Comparison of ENCODE assay signal across 8 mouse cellular contexts in the genomic region with DNA sequence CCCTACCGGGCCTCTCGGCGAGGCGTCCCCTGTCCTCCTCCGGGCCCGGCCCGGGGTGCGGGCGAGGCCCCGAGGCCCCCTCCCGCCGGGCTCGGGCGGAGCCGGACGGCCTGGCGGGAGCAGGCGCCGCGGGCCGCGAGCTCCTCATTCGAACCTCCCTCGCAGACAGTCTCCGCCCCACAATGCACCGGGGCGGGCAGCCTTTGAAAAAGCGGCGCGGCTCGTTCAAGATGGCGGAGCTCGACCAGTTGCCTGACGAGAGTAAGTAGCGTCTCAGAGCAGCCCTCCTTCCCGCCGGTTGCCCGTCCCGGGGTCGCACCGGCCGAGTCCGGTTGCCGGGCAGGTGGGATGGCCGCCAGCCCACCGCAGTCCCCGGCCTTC. TPM values are rescaled to one million over a fixed set of nuclear protein-coding genes. Genes with fewer than 3 reads are reported as not detected.
DNase-seq lines count a peak whose midpoint lies in the region; ATAC-seq and TF ChIP-seq lines count a peak whose summit lies in the region.

A gene (plus strand): TSS at position 14 of the 381 bp plus-strand sequence.

- H3K36me3 ChIP-seq in heart, embryonic 11.5 days (ENCODE audit: control insufficient read depth, insufficient read depth, low read length), result no peaks in the 10 kb centered on the region
- 0 out of 2 replicates have a peak, but pooled peaks cover 4% of the 10 kb centered on the region for H3K36me3 ChIP-seq in kidney, embryonic 16.5 days (ENCODE audit: insufficient read depth, low read length)
- no peaks in the 10 kb centered on the region for H3K36me3 ChIP-seq in liver, adult 2 months (ENCODE audit: control insufficient read depth, insufficient read depth, low read length)
- H3K36me3 ChIP-seq in myocyte (ENCODE audit: control insufficient read depth, insufficient read depth), result no peaks in the 10 kb centered on the region
- H3K36me3 ChIP-seq in splenic B cell, adult 2 months (ENCODE audit: control insufficient read depth, insufficient read depth, low read length, poor library complexity, severe bottlenecking), result no peaks in the 10 kb centered on the region

- peak within 1 kb of the TSS; percentile 76 for H3K27ac ChIP-seq in bone marrow macrophage, adult 2 months (ENCODE audit: insufficient read depth, low read depth, low read length)
- peak within 1 kb of the TSS; percentile 50 for H3K27ac ChIP-seq in embryonic fibroblast, embryonic 13.5 days (ENCODE audit: insufficient read depth, low read length)
- H3K27ac ChIP-seq in heart, embryonic 11.5 days (ENCODE audit: low read depth, low read length), result peak within 1 kb of the TSS; percentile 84
- H3K27ac ChIP-seq in kidney, embryonic 16.5 days (ENCODE audit: low read length), result peak within 1 kb of the TSS; percentile 94
- peak within 1 kb of the TSS; percentile 58 for H3K27ac ChIP-seq in liver, adult 2 months (replicated peaks; ENCODE audit: insufficient read depth, low read depth, low read length)

- peak within 1 kb of the TSS; percentile 50 for H3ac ChIP-seq in myocyte (ENCODE audit: control insufficient read depth, insufficient read length)

- H3K79me2 ChIP-seq in liver, adult 2 months (ENCODE audit: control insufficient read depth, insufficient read depth, low read length), result peaks cover 4% of the 10 kb centered on the region; the same call in 1 of the 2 replicates
- peaks cover 44% of the 10 kb centered on the region for H3K79me2 ChIP-seq in myocyte (ENCODE audit: control insufficient read depth, insufficient read depth)

- no peaks in the 10 kb centered on the region for H3K27me3 ChIP-seq in heart, embryonic 11.5 days (ENCODE audit: control insufficient read depth, insufficient read depth, low read length)
- no peaks in the 10 kb centered on the region for H3K27me3 ChIP-seq in kidney, embryonic 16.5 days (ENCODE audit: insufficient read depth, low read length)
- no peaks in the 10 kb centered on the region for H3K27me3 ChIP-seq in liver, adult 2 months (ENCODE audit: control insufficient read depth, insufficient read depth, low read length)
- no peaks in the 10 kb centered on the region for H3K27me3 ChIP-seq in myocyte (ENCODE audit: control insufficient read depth, insufficient read depth, insufficient read length)
- H3K27me3 ChIP-seq in splenic B cell, adult 2 months (ENCODE audit: control insufficient read depth, insufficient read depth, low read length, poor library complexity, severe bottlenecking), result no peaks in the 10 kb centered on the region

- peak; percentile 87 for ATAC-seq in heart, embryonic 11.5 days (replicated peaks; ENCODE audit: insufficient number of reproducible peaks, low FRiP score, low TSS enrichment)
- ATAC-seq in kidney, embryonic 16.5 days (ENCODE audit: low FRiP score, low TSS enrichment), result peak; percentile 92

- TF ChIP-seq POLR2A in bone marrow macrophage, adult 2 months (IDR thresholded peaks at IDR 0.05; ENCODE audit: borderline replicate concordance, low read depth, low read length), result no peak
- peak; percentile 79 for TF ChIP-seq POLR2A in embryonic fibroblast, embryonic 13.5 days (IDR thresholded peaks at IDR 0.05; ENCODE audit: low read depth, low read length)
- TF ChIP-seq POLR2A in liver, adult 2 months (IDR thresholded peaks at IDR 0.05; ENCODE audit: extremely low read depth, insufficient read depth, low read length), result peak; percentile 41; the same call in 1 of the 2 replicates
- peak; percentile 67 for TF ChIP-seq POLR2A in myocyte (IDR thresholded peaks at IDR 0.05; ENCODE audit: insufficient read length, low read depth)

- WGBS in heart, embryonic 11.5 days (ENCODE audit: insufficient replicate concordance), result 0% methylated on average over 44 of the region's 47 CpGs
- WGBS in kidney, embryonic 16.5 days, result under 1% methylated on average over 46 of the region's 47 CpGs
- 1% methylated on average over 47 of the region's 47 CpGs for WGBS in liver, adult 2 months

- TF ChIP-seq CTCF in bone marrow macrophage, adult 2 months (IDR thresholded peaks at IDR 0.05; ENCODE audit: low read depth, low read length), result no peak
- TF ChIP-seq CTCF in embryonic fibroblast, embryonic 13.5 days (IDR thresholded peaks at IDR 0.05; ENCODE audit: borderline replicate concordance, insufficient read depth, low read length), result no peak
- no peak for TF ChIP-seq CTCF in liver, adult 2 months (IDR thresholded peaks at IDR 0.05; ENCODE audit: low read depth, low read length)

- peak within 1 kb of the TSS; percentile 92 for H3K9ac ChIP-seq in heart, embryonic 11.5 days (ENCODE audit: low read depth, low read length)
- peak within 1 kb of the TSS; percentile 99 for H3K9ac ChIP-seq in kidney, embryonic 16.5 days (replicated peaks; ENCODE audit: low read length)
- H3K9ac ChIP-seq in liver, adult 2 months (ENCODE audit: low read depth, low read length), result peak within 1 kb of the TSS; percentile 98

- peak within 1 kb of the TSS; percentile 78 for H3K4me2 ChIP-seq in heart, embryonic 11.5 days
- H3K4me2 ChIP-seq in kidney, embryonic 16.5 days (replicated peaks; ENCODE audit: low read depth, low read length), result peak within 1 kb of the TSS; percentile 79
- peak within 1 kb of the TSS; percentile 91 for H3K4me2 ChIP-seq in myocyte (ENCODE audit: low read depth)

- H3K9me3 ChIP-seq in heart, embryonic 11.5 days (replicated peaks; ENCODE audit: control insufficient read depth, low read length), result no peaks in the 10 kb centered on the region
- H3K9me3 ChIP-seq in kidney, embryonic 16.5 days (ENCODE audit: low read length), result no peaks in the 10 kb centered on the region

- peaks cover 14% of the 10 kb centered on the region for H3K4me1 ChIP-seq in bone marrow macrophage, adult 2 months (ENCODE audit: control insufficient read depth, insufficient read depth, low read length)
- peaks cover 4% of the 10 kb centered on the region; the same call in 1 of the 2 replicates for H3K4me1 ChIP-seq in embryonic fibroblast, embryonic 13.5 days (ENCODE audit: control insufficient read depth, insufficient read depth, low read length)
- H3K4me1 ChIP-seq in heart, embryonic 11.5 days (ENCODE audit: control insufficient read depth, insufficient read depth, low read length), result peaks cover 13% of the 10 kb centered on the region
- peaks cover 34% of the 10 kb centered on the region for H3K4me1 ChIP-seq in kidney, embryonic 16.5 days (ENCODE audit: insufficient read depth, low read length)
- H3K4me1 ChIP-seq in liver, adult 2 months (ENCODE audit: control insufficient read depth, insufficient read depth, low read length), result peaks cover 3% of the 10 kb centered on the region; the same call in 1 of the 2 replicates

- peak; percentile 93 for DNase-seq in A20 (ENCODE audit: low read depth, low spot score)
- DNase-seq in liver, adult 2 months (ENCODE audit: extremely low read depth, low read depth, low spot score), result peak; percentile 67
- peak; percentile 89 for DNase-seq in splenic B cell, adult 2 months (ENCODE audit: low read depth, low spot score)

- peak within 1 kb of the TSS; percentile 99 for H3K4me3 ChIP-seq in bone marrow macrophage, adult 2 months (ENCODE audit: insufficient read depth, low read length)
- H3K4me3 ChIP-seq in embryonic fibroblast, embryonic 13.5 days (ENCODE audit: insufficient read depth, low read length), result peak within 1 kb of the TSS; percentile 94
- H3K4me3 ChIP-seq in heart, embryonic 11.5 days (ENCODE audit: low read depth, low read length), result peak within 1 kb of the TSS; percentile 80
- H3K4me3 ChIP-seq in kidney, embryonic 16.5 days (ENCODE audit: low read length), result peak within 1 kb of the TSS; percentile 99
- peak within 1 kb of the TSS; percentile 98 for H3K4me3 ChIP-seq in liver, adult 2 months (ENCODE audit: insufficient read depth, low read depth, low read length)
- peak within 1 kb of the TSS; percentile 45 for H3K4me3 ChIP-seq in myocyte

TF ChIP-seq in myocyte, 11 proteins besides CTCF, POLR2A, EP300 and RAD21:
- TF ChIP-seq MYOD1 (IDR thresholded peaks at IDR 0.05; ENCODE audit: control insufficient read depth in 1 of 3, insufficient read length in 2 of 3, low read depth in 2 of 3) (no peak), SRF (IDR thresholded peaks at IDR 0.05; ENCODE audit: control insufficient read depth, insufficient read length, low read depth) (no peak), POLR2AphosphoS2 (IDR thresholded peaks at IDR 0.05; ENCODE audit: insufficient read length, low read depth) (peak; percentile 60), TCF12 (IDR thresholded peaks at IDR 0.05; ENCODE audit: insufficient read depth, poor library complexity, severe bottlenecking) (no peak), USF1 (IDR thresholded peaks at IDR 0.05; ENCODE audit: low read depth) (no peak), E2F4 (IDR thresholded peaks at IDR 0.05; ENCODE audit: insufficient read depth) (peak; percentile 99), CEBPB (IDR thresholded peaks at IDR 0.05; ENCODE audit: insufficient read depth, poor library complexity, severe bottlenecking) (no peak), TCF3 (IDR thresholded peaks at IDR 0.05; ENCODE audit: insufficient read length, low read depth) (no peak), MAX (IDR thresholded peaks at IDR 0.05; ENCODE audit: low read depth) (no peak), REST (IDR thresholded peaks at IDR 0.05; ENCODE audit: insufficient read depth, insufficient read length) (no peak), MYOG (IDR thresholded peaks at IDR 0.05; ENCODE audit: control insufficient read depth in 1 of 3, insufficient read depth in 1 of 3, insufficient read length in 2 of 3, low read depth in 2 of 3) (no peak)

RNA-seq across cellular contexts. Expression of the gene that starts here (rescaled TPM):
- polyA plus RNA-seq in bone marrow macrophage, adult 2 months (2012; ENCODE audit: insufficient read depth, insufficient read length, missing spikeins), result 14.4 and 14.7 TPM in 2 replicates
- polyA plus RNA-seq in embryonic fibroblast, embryonic 13.5 days (2011; ENCODE audit: insufficient read length, low read depth, missing spikeins), result 10.9 and 17.6 TPM in 2 replicates
- polyA plus RNA-seq in heart, embryonic 11.5 days (2014; fragmentation: Nextera tagmentation; extraction: Ambion mirVana), result 15.2 and 17.8 TPM in 2 replicates
- 18.6 and 20.5 TPM in 2 replicates for polyA plus RNA-seq in kidney, embryonic 16.5 days (2015; fragmentation: Nextera tagmentation; extraction: Ambion mirVana)
- 2.6 and 3.7 TPM in 2 replicates for total RNA-seq in liver, adult 2 months (2014; rRNA removed)
- 1.2 and 2.2 TPM in 2 replicates for polyA plus RNA-seq in liver, adult 2 months (2012; rRNA removed)
- polyA plus RNA-seq in myocyte (2012; fragmentation: generic; extraction: Trizol), result 1.9 TPM

Comparison
In these comparisons a context has a peak if more than half of its experiments do, and no peak if none do; other contexts are left out.
1. Peak in every context shown above with its lines: DNase-seq, ATAC-seq, H3K4me3 ChIP-seq and H3K27ac ChIP-seq.
2. H3K4me3 ChIP-seq: peak in every context shown above with its lines; median percentile 99 in bone marrow macrophage, adult 2 months; 99 in kidney, embryonic 16.5 days; 98 in liver, adult 2 months; 94 in embryonic fibroblast, embryonic 13.5 days; 80 in heart, embryonic 11.5 days; 45 in myocyte.